Mouse (Mus musculus) Muller cell, postnatal 12 days (primary cell): ENCODE measurements around the gene Entpd7.

ENCODE experiments used
- DNase-seq: peaks from one replicate; pipeline ENCODE4 v3.0.0-alpha.2; 2015; ENCODE audit errors: inconsistent ontology term

Gene Entpd7

GRCm38 (mm10) chr19:43689419-43690246, at the start of gene Entpd7:
Gene Entpd7 (plus strand): TSS chr19:43689672.
- DNase-seq = peak; percentile 99

- DNase-seq = no peak
These were observed 47.6 kb upstream of the Entpd7 start for GRCm38 (mm10) chr19:43641833-43642232.

- DNase-seq = no peak
These were observed 46.6 kb upstream of the Entpd7 start for GRCm38 (mm10) chr19:43642843-43643242.

- no peak for DNase-seq
These were observed 44.0 kb upstream of the Entpd7 start for GRCm38 (mm10) chr19:43645508-43645907.

GRCm38 (mm10) chr19:43646852-43647251, 42.6 kb upstream of the Entpd7 start:
- no peak for DNase-seq

GRCm38 (mm10) chr19:43647261-43647660, 42.2 kb upstream of the Entpd7 start:
- no peak for DNase-seq

- no peak for DNase-seq
These were observed 41.1 kb upstream of the Entpd7 start for GRCm38 (mm10) chr19:43648343-43648742.

- no peak for DNase-seq
These were observed 38.2 kb upstream of the Entpd7 start for GRCm38 (mm10) chr19:43651241-43651785.

- peak; percentile 45 for DNase-seq
These were observed 33.6 kb upstream of the Entpd7 start for GRCm38 (mm10) chr19:43655735-43656492.

- DNase-seq = no peak
These were observed 29.8 kb upstream of the Entpd7 start for GRCm38 (mm10) chr19:43659632-43660031.

- DNase-seq = no peak
These were observed 28.7 kb upstream of the Entpd7 start for GRCm38 (mm10) chr19:43660774-43661173.

- no peak for DNase-seq
These were observed 27.1 kb upstream of the Entpd7 start for GRCm38 (mm10) chr19:43662176-43662967.

GRCm38 (mm10) chr19:43663471-43663870, 26.0 kb upstream of the Entpd7 start:
- DNase-seq = no peak

GRCm38 (mm10) chr19:43665441-43666048, 23.9 kb upstream of the Entpd7 start:
- DNase-seq = no peak

- DNase-seq = no peak
These were observed 22.6 kb upstream of the Entpd7 start for GRCm38 (mm10) chr19:43666661-43667429.

GRCm38 (mm10) chr19:43667430-43667809, 22.1 kb upstream of the Entpd7 start:
- DNase-seq = no peak

- DNase-seq = peak; percentile 77
These were observed 20.2 kb upstream of the Entpd7 start for GRCm38 (mm10) chr19:43669136-43669759.

- no peak for DNase-seq
These were observed 18.4 kb upstream of the Entpd7 start for GRCm38 (mm10) chr19:43671054-43671453.

GRCm38 (mm10) chr19:43673513-43674315, 15.8 kb upstream of the Entpd7 start:
- DNase-seq = peak; percentile 30
